Mouse (Mus musculus) embryonic facial prominence, embryonic 13.5 days (tissue): ENCODE measurements around the gene Spryd4. TPM values are rescaled to one million over a fixed set of nuclear protein-coding genes. Genes with fewer than 3 reads are reported as not detected.
"Not testable (repeated sequence)": the region's sequence is repeated elsewhere in the genome, so short reads cannot be mapped to it uniquely, and the experiment has no call there.

Experiments used
- ATAC-seq: fragments of 200-750 bp; cut with Nextera tagmentation; 2 replicates; pipeline ENCODE4 v1.8.0; 2017; ENCODE audit warnings: low read depth; ENCODE audit not compliant: insufficient number of reproducible peaks, insufficient read depth, low FRiP score, low TSS enrichment
- H3K27ac ChIP-seq: fragments of 300-500 bp; sonication (generic); 2 replicates; pipeline ENCODE4 v1.5.1; 2015; ENCODE audit warnings: moderate library complexity, mild to moderate bottlenecking, inconsistent platforms
- H3K27me3 ChIP-seq: fragments of 300-500 bp; sonication (generic); 2 replicates; pipeline ENCODE4 v1.6.1; 2015; ENCODE audit warnings: mild to moderate bottlenecking, inconsistent platforms
- H3K36me3 ChIP-seq: fragments of 300-500 bp; sonication (generic); 2 replicates; pipeline ENCODE4 v1.6.1; 2015; ENCODE audit warnings: mild to moderate bottlenecking, inconsistent platforms
- H3K4me1 ChIP-seq: fragments of 300-500 bp; sonication (generic); 2 replicates; pipeline ENCODE4 v1.6.1; 2015; ENCODE audit warnings: inconsistent platforms
- H3K4me2 ChIP-seq: fragments of 300-500 bp; sonication (generic); 2 replicates; pipeline ENCODE4 v1.6.1; 2015; ENCODE audit warnings: moderate library complexity, mild to moderate bottlenecking, inconsistent platforms
- H3K4me3 ChIP-seq: fragments of 300-500 bp; sonication (generic); 2 replicates; pipeline ENCODE4 v1.5.1; 2015; ENCODE audit warnings: mild to moderate bottlenecking, inconsistent platforms
- H3K9ac ChIP-seq: fragments of 300-500 bp; sonication (generic); 2 replicates; pipeline ENCODE4 v1.6.1; 2015; ENCODE audit warnings: mild to moderate bottlenecking, inconsistent platforms
- H3K9me3 ChIP-seq: fragments of 300-500 bp; sonication (generic); 2 replicates; pipeline ENCODE4 v1.6.1; 2016; ENCODE audit warnings: inconsistent platforms
- WGBS: fragments of 180-500 bp; shearing (Covaris S2); methylation state at CpG from one replicate; pipeline ENCODE4 v1.1.7; 2015; ENCODE audit warnings: mixed read lengths; 5-methylcytosine and 5-hydroxymethylcytosine counted together
- polyA plus RNA-seq: library from polyadenylated mRNA; unstranded; fragments of >200 nt; fragmentation: Nextera tagmentation; extraction: Ambion mirVana; gene quantifications from 2 replicates; pipeline ENCODE4 v1.2.1, GENCODE M21; 2015

Spryd4 gene
- polyA plus RNA-seq, 1 experiment from 2014 or later = 32.3 TPM

DNA sequence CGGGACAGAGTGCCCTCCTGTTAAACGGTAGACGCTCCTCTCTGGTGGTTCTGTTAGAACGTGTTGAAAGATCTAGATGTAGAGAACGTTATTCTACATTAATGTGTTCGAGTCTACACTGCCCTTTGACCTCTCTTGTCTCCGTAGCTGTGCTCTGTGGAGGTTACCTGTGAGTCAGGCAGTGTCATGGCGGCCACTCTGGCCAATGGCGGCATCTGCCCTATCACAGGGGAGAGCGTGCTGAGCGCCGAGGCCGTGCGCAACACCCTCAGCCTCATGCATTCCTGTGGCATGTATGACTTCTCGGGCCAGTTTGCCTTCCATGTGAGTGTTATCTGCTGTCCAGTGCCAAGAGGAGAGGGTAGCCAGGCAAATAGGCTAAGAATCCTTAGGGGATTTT, 6.7 kb downstream of the Spryd4 start:
- Histone ChIP-seq H3K27ac (no peak overlapping the region), H3K36me3 (peaks cover 19% of the 10 kb centered on the region), H3K4me1 (peaks cover 12% of the 10 kb centered on the region), H3K27me3 (no peaks in the 10 kb centered on the region), H3K4me2 (no peak overlapping the region), H3K4me3 (no peak overlapping the region), H3K9ac (no peak overlapping the region), H3K9me3 (no peaks in the 10 kb centered on the region)
- ATAC-seq = 0 out of 2 replicates have a peak, but pooled peaks have one; percentile 22
- WGBS = 85% methylated on average over 15 of the region's 15 CpGs

DNA sequence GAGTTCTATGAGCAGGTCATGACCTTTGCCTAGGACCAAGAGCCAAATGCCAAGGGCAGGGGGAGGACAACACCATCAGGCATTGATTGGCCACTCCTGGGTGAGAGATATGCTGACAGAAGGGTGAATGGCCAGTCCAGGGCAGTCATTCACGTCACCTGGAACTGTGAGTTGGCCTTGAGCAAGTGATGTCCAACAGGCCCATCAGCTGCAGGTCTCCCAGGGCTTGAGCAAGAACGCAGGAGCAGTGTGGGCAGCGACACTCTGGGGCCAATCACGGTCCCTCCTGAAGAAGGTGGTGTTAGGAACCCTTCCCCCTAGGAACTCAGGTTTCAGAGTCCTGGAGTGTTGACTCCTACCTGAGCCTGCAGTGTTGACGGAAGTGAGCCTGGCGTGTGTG, 9.8 kb downstream of the Spryd4 start:
- Histone ChIP-seq H3K27ac (no peak overlapping the region), H3K4me2 (no peak overlapping the region), H3K4me1 (peaks cover 12% of the 10 kb centered on the region), H3K9ac (no peak overlapping the region), H3K36me3 (peaks cover 4% of the 10 kb centered on the region; the same call in 1 of the 2 replicates), H3K4me3 (no peak overlapping the region), H3K9me3 (no peaks in the 10 kb centered on the region), H3K27me3 (peaks cover 3% of the 10 kb centered on the region; the same call in 1 of the 2 replicates)
- 70% methylated on average over 6 of the region's 6 CpGs for WGBS
- ATAC-seq = no peak

DNA sequence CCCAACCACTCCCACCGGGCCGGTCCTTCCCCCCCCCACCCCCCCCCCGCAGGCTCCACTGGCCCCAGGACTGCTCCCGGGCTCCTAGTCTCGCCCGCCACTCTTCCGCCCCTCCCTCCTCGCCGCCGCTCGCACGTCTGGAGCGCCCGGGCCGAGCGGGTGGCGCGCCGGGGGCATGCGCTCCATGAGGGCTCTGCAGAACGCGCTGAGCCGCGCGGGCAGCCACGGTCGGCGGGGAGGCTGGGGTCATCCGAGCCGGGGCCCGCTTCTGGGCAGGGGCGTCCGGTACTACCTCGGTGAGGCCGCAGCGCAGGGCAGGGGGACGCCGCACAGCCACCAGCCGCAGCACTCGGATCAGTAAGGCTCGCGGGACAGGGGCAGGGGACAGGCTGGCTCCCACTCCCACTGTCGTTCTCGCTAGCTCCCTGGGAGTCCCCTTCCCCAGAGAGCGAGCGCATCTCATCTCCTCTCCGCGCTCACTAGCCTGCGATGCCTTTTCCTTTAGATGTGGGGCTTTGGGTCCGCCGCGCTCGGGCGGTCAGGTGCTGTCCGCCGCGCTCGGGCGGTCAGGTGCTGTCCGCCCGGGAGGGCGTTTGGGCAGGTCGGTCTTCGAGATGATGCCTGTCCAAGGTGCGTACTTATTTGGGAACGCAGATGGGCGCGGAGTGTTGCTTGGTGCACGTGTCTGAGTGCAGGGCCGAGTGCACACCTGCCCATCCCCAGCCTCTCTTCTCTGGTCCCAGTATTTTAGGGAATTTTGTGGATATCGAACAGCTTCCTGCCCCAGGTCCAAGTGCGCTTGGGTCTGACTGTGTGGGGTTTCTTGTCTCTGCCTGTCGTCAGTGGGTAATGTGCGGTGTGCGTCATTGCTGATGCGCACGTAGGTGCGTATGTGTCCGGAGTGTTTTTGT, 16.8 kb downstream of the Spryd4 start:
- H3K9ac ChIP-seq = peak overlapping the region; percentile 75
- peaks cover 7% of the 10 kb centered on the region for H3K4me1 ChIP-seq
- peak; percentile 86; the same call in 1 of the 2 replicates for ATAC-seq
- 1% methylated on average over 60 of the region's 79 CpGs for WGBS
- H3K9me3 ChIP-seq = no peaks in the 10 kb centered on the region
- no peaks in the 10 kb centered on the region for H3K36me3 ChIP-seq
- peak overlapping the region; percentile 99 for H3K4me2 ChIP-seq
- no peak overlapping the region; the same call in 1 of the 2 replicates for H3K27ac ChIP-seq
- peaks cover 25% of the 10 kb centered on the region for H3K27me3 ChIP-seq
- peak overlapping the region; percentile 70 for H3K4me3 ChIP-seq

DNA sequence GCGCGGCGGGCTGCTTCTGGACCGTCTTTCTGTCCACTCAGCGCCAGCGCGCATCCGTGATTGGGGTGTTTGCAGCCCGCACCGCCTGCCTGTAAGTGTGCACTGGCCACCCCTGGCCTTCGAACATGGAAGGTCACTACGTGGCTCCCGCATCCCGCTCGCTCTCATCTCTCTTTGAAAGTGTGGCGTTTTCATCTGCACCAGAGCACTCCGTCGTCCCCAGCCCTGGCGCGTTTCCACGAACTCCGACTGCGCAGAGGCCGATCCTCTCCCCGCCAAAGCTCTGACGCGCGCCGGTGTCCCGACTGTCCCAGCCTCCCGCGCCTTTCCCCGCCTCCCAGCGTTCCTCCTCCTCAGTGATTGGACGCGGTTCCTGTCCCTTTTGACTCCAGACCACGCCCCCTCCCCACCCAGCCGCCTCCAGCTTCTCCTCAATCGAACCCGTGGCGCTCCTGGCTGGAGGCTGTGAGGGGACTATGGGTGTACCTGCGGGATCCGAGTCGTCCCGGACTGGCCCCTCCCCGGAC, 17.5 kb downstream of the Spryd4 start, which contains the start of gene Gls2:
TSS of gene Gls2 (plus strand) at position 434 of the 527 bp plus-strand sequence.
- peak; percentile 96 for ATAC-seq
- Histone ChIP-seq H3K9me3 (no peaks in the 10 kb centered on the region), H3K4me3 (peak within 1 kb of the TSS; percentile 70), H3K27ac (peak within 1 kb of the TSS; percentile 39; the same call in 1 of the 2 replicates), H3K4me2 (peak within 1 kb of the TSS; percentile 99), H3K27me3 (peaks cover 25% of the 10 kb centered on the region), H3K36me3 (no peaks in the 10 kb centered on the region), H3K9ac (peak within 1 kb of the TSS; percentile 75), H3K4me1 (peaks cover 7% of the 10 kb centered on the region)
- WGBS = under 1% methylated on average over 46 of the region's 46 CpGs

DNA sequence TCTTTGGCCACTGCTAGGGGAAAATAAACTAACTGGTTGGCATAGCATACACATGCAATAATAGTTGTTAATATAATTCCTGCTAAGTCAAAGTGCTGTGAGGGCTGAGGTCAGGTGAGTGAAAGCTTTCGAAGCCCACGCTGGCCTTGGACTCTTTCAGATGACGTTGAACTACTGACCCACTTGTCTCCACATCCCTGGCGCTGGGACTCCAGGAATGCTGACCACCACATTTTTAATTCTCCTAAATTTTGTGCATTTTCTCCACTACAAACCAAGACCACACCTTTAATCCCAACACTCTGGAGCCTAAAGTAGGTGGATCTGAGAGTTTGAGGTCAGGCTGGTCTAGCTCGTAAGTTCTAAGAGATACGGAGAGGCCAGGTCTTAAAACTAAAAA, 18.5 kb downstream of the Spryd4 start:
- no peaks in the 10 kb centered on the region for H3K36me3 ChIP-seq
- ATAC-seq = no peak
- no peak overlapping the region for H3K27ac ChIP-seq
- peaks cover 9% of the 10 kb centered on the region for H3K4me1 ChIP-seq
- H3K27me3 ChIP-seq = peaks cover 25% of the 10 kb centered on the region
- H3K9ac ChIP-seq = no peak overlapping the region
- no peak overlapping the region for H3K4me2 ChIP-seq
- WGBS = 88% methylated on average over 6 of the region's 6 CpGs
- H3K9me3 ChIP-seq = no peaks in the 10 kb centered on the region
- H3K4me3 ChIP-seq = no peak overlapping the region

DNA sequence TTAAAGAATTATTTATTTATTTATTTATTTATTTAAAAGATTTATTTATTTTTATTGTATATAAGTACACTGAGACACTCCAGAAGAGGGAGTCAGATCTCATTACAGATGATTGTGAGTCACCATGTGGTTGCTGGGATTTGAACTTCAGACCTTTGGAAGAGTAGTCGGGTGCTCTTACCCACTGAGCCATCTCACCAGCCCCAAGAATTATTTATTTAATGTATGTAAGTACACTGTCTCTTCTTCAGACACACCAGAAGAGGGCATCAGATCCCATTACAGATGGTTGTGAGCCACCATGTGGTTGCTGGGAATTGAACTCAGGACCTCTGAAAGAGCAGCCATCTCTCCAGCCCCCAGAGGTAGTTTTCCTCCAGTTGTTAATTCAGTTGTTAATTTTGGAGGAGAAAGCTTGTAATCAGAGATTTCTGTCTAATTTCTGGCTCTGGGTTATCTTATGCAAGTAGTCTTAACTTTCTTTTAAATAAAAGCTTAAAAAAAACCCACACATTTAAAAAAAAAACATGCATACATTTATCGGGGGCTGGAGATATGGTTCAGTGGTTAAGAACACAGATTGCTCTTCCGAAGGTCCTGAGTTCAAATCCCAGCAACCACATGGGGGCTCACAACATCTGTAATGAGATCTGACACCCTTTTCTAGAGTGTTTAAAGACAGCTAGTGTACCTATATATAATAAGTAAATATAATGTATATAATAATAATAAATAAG, 19.4 kb downstream of the Spryd4 start:
- H3K9ac ChIP-seq, H3K9me3 ChIP-seq, H3K27ac ChIP-seq, ATAC-seq, H3K4me3 ChIP-seq, H3K36me3 ChIP-seq, H3K4me2 ChIP-seq: not testable (repeated sequence)
- H3K27me3 ChIP-seq = peaks cover 25% of the 10 kb centered on the region
- 93% methylated on average over 3 of the region's 3 CpGs for WGBS
- peaks cover 10% of the 10 kb centered on the region for H3K4me1 ChIP-seq

DNA sequence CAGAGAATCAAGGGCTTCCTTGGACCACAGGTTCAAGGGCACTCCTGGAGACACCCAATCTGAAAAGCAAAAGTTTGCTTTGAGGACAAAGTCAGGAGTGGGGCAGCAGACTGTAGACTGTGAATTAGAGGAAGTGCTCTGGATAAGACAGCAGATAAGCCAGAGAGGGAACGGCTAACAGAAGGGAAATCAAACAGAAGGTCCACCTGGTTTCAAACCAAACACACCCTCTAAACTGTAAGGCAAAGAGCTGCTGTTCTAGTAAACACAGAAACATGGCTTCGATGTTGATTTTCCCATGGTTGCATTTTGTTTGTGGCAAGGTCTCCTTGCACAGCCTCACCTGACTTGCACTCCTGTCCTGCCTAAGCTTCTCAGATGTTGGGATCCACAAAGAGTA, 20.1 kb downstream of the Spryd4 start:
- Histone ChIP-seq H3K4me2 (no peak overlapping the region), H3K9me3 (no peaks in the 10 kb centered on the region), H3K9ac (no peak overlapping the region), H3K27me3 (peaks cover 19% of the 10 kb centered on the region), H3K4me3 (no peak overlapping the region), H3K27ac (no peak overlapping the region), H3K36me3 (no peaks in the 10 kb centered on the region), H3K4me1 (peaks cover 10% of the 10 kb centered on the region)
- no peak for ATAC-seq
- 79% methylated on average over 2 of the region's 2 CpGs for WGBS

DNA sequence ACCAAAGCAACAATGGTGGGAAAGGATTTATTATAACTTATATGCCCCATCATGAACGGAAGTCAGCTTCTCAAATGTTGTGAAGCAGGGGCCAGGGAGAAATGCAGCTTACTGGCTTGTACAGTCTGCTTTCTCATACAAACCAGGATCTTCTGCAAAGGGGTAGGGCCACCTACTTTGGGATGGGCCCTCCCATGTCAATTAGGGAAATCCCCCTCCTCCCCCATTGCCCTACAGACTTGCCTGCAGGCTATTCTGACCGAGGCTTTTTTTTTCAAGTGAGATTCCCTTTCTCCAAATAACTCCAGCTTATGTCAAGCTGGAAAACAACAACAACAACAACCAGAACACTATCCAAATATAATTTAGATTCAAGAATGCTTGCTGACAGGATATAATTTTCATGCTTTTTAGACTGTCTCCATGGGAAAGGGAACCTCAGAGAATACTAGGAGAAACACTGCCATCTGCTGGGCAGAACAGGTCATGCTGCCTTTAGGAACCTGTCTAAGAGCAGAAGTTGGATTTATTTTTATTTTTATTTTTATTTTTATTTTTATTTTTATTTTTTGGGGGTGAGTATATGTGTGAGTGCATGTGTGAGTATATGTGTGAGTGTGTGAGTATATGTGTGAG, 23.2 kb downstream of the Spryd4 start:
- no peak overlapping the region for H3K4me3 ChIP-seq
- no peaks in the 10 kb centered on the region for H3K9me3 ChIP-seq
- 43% methylated on average over 2 of the region's 2 CpGs for WGBS
- no peaks in the 10 kb centered on the region for H3K36me3 ChIP-seq
- H3K27me3 ChIP-seq = no peaks in the 10 kb centered on the region
- H3K9ac ChIP-seq = no peak overlapping the region
- ATAC-seq = no peak
- H3K4me1 ChIP-seq = 0 out of 2 replicates have a peak, but pooled peaks cover 4% of the 10 kb centered on the region
- H3K27ac ChIP-seq = no peak overlapping the region; the same call in 1 of the 2 replicates
- no peak overlapping the region for H3K4me2 ChIP-seq

DNA sequence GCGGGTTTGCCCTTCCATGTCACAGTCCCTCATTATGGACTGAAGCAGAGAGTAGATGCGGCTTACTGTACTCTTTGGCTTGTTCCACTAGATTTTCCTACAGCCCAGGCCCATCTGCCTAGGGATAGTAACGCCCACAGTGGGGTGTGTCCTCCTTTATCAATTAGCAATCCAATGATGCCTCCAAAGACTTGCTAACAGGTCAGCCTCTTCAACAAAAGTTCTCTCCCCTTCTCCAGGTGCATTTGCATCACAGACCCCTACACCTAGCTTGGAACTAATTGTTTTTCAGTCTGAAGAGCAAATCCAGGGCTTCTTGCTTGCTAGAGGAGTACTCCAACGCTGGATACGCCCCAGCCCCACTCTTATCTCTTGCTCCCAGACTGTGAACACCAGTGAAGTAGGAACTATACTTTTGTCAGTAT, 24.4 kb downstream of the Spryd4 start:
- H3K27me3 ChIP-seq = no peaks in the 10 kb centered on the region
- no peak overlapping the region for H3K27ac ChIP-seq
- H3K36me3 ChIP-seq = no peaks in the 10 kb centered on the region
- no peak overlapping the region for H3K9ac ChIP-seq
- H3K4me1 ChIP-seq = 0 out of 2 replicates have a peak, but pooled peaks cover 4% of the 10 kb centered on the region
- WGBS = 66% methylated on average over 5 of the region's 5 CpGs
- no peak for ATAC-seq
- H3K4me2 ChIP-seq = no peak overlapping the region
- H3K9me3 ChIP-seq = no peaks in the 10 kb centered on the region
- no peak overlapping the region for H3K4me3 ChIP-seq

DNA sequence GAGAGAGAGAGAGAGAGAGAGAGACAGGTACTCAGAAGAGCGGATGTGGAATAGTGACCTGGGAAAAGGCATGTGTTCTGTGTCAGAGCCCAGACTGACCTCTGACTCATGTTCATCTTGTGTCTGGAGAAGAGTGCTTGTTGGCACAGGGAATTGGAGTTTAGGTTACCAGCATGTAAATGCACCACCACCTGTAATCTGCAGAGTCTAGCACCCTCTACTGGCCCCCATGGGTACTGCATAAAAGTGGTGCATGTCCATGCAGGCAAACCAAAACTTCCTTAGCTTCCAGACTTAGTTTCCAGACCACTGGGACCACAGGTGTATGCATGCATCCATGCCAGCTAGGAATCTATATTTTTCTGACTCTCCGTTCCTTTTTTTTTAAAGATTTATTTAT, 25.6 kb downstream of the Spryd4 start:
- H3K4me3 ChIP-seq = no peak overlapping the region
- 56% methylated on average over 2 of the region's 2 CpGs for WGBS
- H3K27me3 ChIP-seq = no peaks in the 10 kb centered on the region
- 0 out of 2 replicates have a peak, but pooled peaks have one; percentile 28 for ATAC-seq
- H3K9ac ChIP-seq = no peak overlapping the region
- H3K9me3 ChIP-seq = no peaks in the 10 kb centered on the region
- no peaks in the 10 kb centered on the region for H3K36me3 ChIP-seq
- H3K4me2 ChIP-seq = no peak overlapping the region
- 0 out of 2 replicates have a peak, but pooled peaks cover 4% of the 10 kb centered on the region for H3K4me1 ChIP-seq
- no peak overlapping the region for H3K27ac ChIP-seq
